Mouse (Mus musculus) heart, adult 2 months (tissue): Measurements from ENCODE around the gene Cnfn.

Source experiments
- CTCF ChIP-seq: fragments of 200-600 bp; IDR thresholded peaks from 2 replicates; pipeline ENCODE4 v1.8.1; 2022; ENCODE audit warnings: antibody characterized with exemption, mild to moderate bottlenecking, moderate library complexity
- POLR2A ChIP-seq: fragments of 200-500 bp; IDR thresholded peaks from 2 replicates; pipeline ENCODE4 v1.6.1; 2011; ENCODE audit warnings: mild to moderate bottlenecking, low read depth, low read length, control low read depth; ENCODE audit not compliant: insufficient read depth

DNA sequence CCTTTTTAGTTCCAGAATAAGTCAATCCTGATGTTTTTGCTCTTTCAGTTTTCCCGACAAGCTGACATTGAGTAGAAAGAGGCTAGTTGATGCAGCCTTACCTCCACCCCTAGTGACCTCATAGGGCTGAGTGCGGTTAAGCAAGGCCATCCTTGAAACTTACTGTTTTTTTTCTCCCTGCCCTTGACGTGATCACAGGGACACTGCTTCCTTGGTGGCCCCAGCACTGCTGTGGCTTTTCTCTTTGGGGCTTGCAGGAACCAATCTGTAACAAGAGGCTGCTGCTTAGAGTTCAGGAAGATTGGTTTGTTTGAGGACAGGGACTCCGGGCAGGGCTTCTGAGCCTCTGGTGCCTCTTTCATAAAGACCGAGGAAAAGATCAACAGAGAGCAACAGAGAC is 32.5 kb upstream of the Cnfn start:
- TF ChIP-seq CTCF, result no peak
- no peak for TF ChIP-seq POLR2A
